In genomic region chr1:171037861-171038721, GRCm38 (mm10) we compare ENCODE assay signal across 8 mouse cellular contexts. TPM values are rescaled to one million over a fixed set of nuclear protein-coding genes. Genes with fewer than 3 reads are reported as not detected.
DNase-seq lines count a peak whose midpoint lies in the region; ATAC-seq and TF ChIP-seq lines count a peak whose summit lies in the region.

No protein-coding gene starts in this region.

- H3K4me3 ChIP-seq in forebrain, embryonic 11.5 days (ENCODE audit: low read depth, low read length) = peak overlapping the region; percentile 81
- peak overlapping the region; percentile 100 for H3K4me3 ChIP-seq in heart, embryonic 16.5 days (ENCODE audit: low read length)
- peak overlapping the region; percentile 78 to 79 for H3K4me3 ChIP-seq in liver, embryonic 14.5 days (ENCODE audit: insufficient read depth in 1 of 2, low read depth in 2 of 2, low read length in 2 of 2)
- H3K4me3 ChIP-seq in stomach, embryonic 15.5 days (replicated peaks) = peak overlapping the region; percentile 77

- H3K9ac ChIP-seq in forebrain, embryonic 11.5 days (ENCODE audit: low read length) = peak overlapping the region; percentile 73
- peak overlapping the region; percentile 90 for H3K9ac ChIP-seq in heart, embryonic 16.5 days (ENCODE audit: low read length)
- H3K9ac ChIP-seq in liver, embryonic 14.5 days (replicated peaks) = peak overlapping the region; percentile 70
- H3K9ac ChIP-seq in stomach, embryonic 15.5 days = peak overlapping the region; percentile 36; the same call in 1 of the 2 replicates

- ATAC-seq in CD4-positive, CD25-positive, alpha-beta regulatory T cell, adult 4 months = peak; percentile 68
- peak; percentile 79 for ATAC-seq in forebrain, embryonic 11.5 days (replicated peaks; ENCODE audit: low FRiP score)
- ATAC-seq in heart, embryonic 16.5 days (replicated peaks; ENCODE audit: extremely low read depth, insufficient read depth, low FRiP score) = peak; percentile 79
- ATAC-seq in liver, embryonic 14.5 days (ENCODE audit: insufficient read depth) = peak; percentile 72
- peak; percentile 81 for ATAC-seq in stomach, embryonic 15.5 days (ENCODE audit: insufficient read depth, low FRiP score, low read depth)

- peak overlapping the region; percentile 52 for H3K4me2 ChIP-seq in forebrain, embryonic 11.5 days (ENCODE audit: low read depth, low read length, severe bottlenecking)
- H3K4me2 ChIP-seq in heart, embryonic 16.5 days (ENCODE audit: low read depth, low read length) = peak overlapping the region; percentile 69
- peak overlapping the region; percentile 85 for H3K4me2 ChIP-seq in liver, embryonic 14.5 days (ENCODE audit: low read depth)
- peak overlapping the region; percentile 58 for H3K4me2 ChIP-seq in stomach, embryonic 15.5 days

- peaks cover 2% of the 10 kb centered on the region; the same call in 1 of the 2 replicates for H3K4me1 ChIP-seq in forebrain, embryonic 11.5 days (replicated peaks; ENCODE audit: control insufficient read depth, insufficient read depth, low read length)
- peaks cover 3% of the 10 kb centered on the region for H3K4me1 ChIP-seq in heart, embryonic 16.5 days (ENCODE audit: control insufficient read depth, insufficient read depth, low read length)
- H3K4me1 ChIP-seq in liver, embryonic 14.5 days (replicated peaks; ENCODE audit: control insufficient read depth in 2 of 2, insufficient read depth in 2 of 2, low read length in 1 of 2) = peaks cover 13 to 22% of the 10 kb centered on the region in 2 experiments; a peak in 3 of 4 replicates
- 0 out of 2 replicates have a peak, but pooled peaks cover 2% of the 10 kb centered on the region for H3K4me1 ChIP-seq in stomach, embryonic 15.5 days

- H3K27me3 ChIP-seq in forebrain, embryonic 11.5 days (ENCODE audit: control insufficient read depth, insufficient read depth, low read length) = peaks cover 4% of the 10 kb centered on the region
- H3K27me3 ChIP-seq in heart, embryonic 16.5 days (ENCODE audit: control insufficient read depth, insufficient read depth, low read length) = peaks cover 5% of the 10 kb centered on the region; the same call in 1 of the 2 replicates
- H3K27me3 ChIP-seq in liver, embryonic 14.5 days (ENCODE audit: control insufficient read depth, insufficient read depth, low read length) = no peaks in the 10 kb centered on the region
- H3K27me3 ChIP-seq in stomach, embryonic 15.5 days (replicated peaks) = no peaks in the 10 kb centered on the region

- under 1% methylated on average over 47 of the region's 47 CpGs for WGBS in forebrain, embryonic 11.5 days
- under 1% methylated on average over 47 of the region's 47 CpGs for WGBS in heart, embryonic 16.5 days
- under 1% methylated on average over 47 of the region's 47 CpGs for WGBS in liver, embryonic 14.5 days (ENCODE audit: insufficient replicate concordance)
- WGBS in stomach, embryonic 15.5 days = 0% methylated on average over 47 of the region's 47 CpGs

- H3K9me3 ChIP-seq in forebrain, embryonic 11.5 days (ENCODE audit: control insufficient read depth, low read length) = no peaks in the 10 kb centered on the region
- no peaks in the 10 kb centered on the region for H3K9me3 ChIP-seq in heart, embryonic 16.5 days (replicated peaks; ENCODE audit: control insufficient read depth, low read length)
- H3K9me3 ChIP-seq in liver, embryonic 14.5 days (ENCODE audit: control insufficient read depth, low read length) = no peaks in the 10 kb centered on the region
- no peaks in the 10 kb centered on the region for H3K9me3 ChIP-seq in stomach, embryonic 15.5 days

- no peak overlapping the region for H3K27ac ChIP-seq in forebrain, embryonic 11.5 days (ENCODE audit: low read depth, low read length)
- H3K27ac ChIP-seq in heart, embryonic 16.5 days (ENCODE audit: low read length) = peak overlapping the region; percentile 87
- H3K27ac ChIP-seq in liver, embryonic 14.5 days = peak overlapping the region; percentile 69
- H3K27ac ChIP-seq in stomach, embryonic 15.5 days = peak overlapping the region; percentile 84

- no peak for TF ChIP-seq CTCF in liver, embryonic 14.5 days (IDR thresholded peaks at IDR 0.05; ENCODE audit: low read depth)

- DNase-seq in c-Kit-positive CD71-negative TER-119-negative erythroid progenitor cells, embryonic 14.5 days (ENCODE audit: low read depth) = peak; percentile 69
- DNase-seq in forebrain, embryonic 11.5 days (ENCODE audit: low spot score) = peak; percentile 94
- peak; percentile 81 to 88 for DNase-seq in kidney, postnatal 25 days
- peak; percentile 57 to 70 (median 66) for DNase-seq in liver, embryonic 14.5 days (ENCODE audit: low read depth in 3 of 3, low spot score in 3 of 3)
- DNase-seq in neural tube, embryonic 10.5 days (ENCODE audit: extremely low spot score, low spot score) = peak; percentile 95

- TF ChIP-seq EP300 in liver, embryonic 14.5 days (IDR thresholded peaks at IDR 0.05; ENCODE audit: low read depth) = peak; percentile 23; the same call in 1 of the 2 replicates

- no peaks in the 10 kb centered on the region for H3K36me3 ChIP-seq in forebrain, embryonic 11.5 days (ENCODE audit: control insufficient read depth, insufficient read depth, low read length)
- no peaks in the 10 kb centered on the region for H3K36me3 ChIP-seq in heart, embryonic 16.5 days (ENCODE audit: control insufficient read depth, insufficient read depth)
- no peaks in the 10 kb centered on the region for H3K36me3 ChIP-seq in liver, embryonic 14.5 days (replicated peaks; ENCODE audit: control insufficient read depth, insufficient read depth, low read depth)
- no peaks in the 10 kb centered on the region for H3K36me3 ChIP-seq in stomach, embryonic 15.5 days

RNA-seq across cellular contexts. Expression of gene Fcgr4, which starts 19.4 kb away (rescaled TPM):
- under 1 TPM in 1 of 2 experiments, not detected in 1; 0.26 TPM for polyA plus RNA-seq in CD4-positive, CD25-positive, alpha-beta regulatory T cell, adult 4 months (2017; shearing (Covaris generic))
- 0.21 and 0.35 TPM in 2 replicates for polyA plus RNA-seq in forebrain, embryonic 11.5 days (2014; fragmentation: Nextera tagmentation; extraction: Ambion mirVana)
- 1.1 and 1.3 TPM in 2 replicates for polyA plus RNA-seq in heart, embryonic 16.5 days (2015; fragmentation: Nextera tagmentation; extraction: Ambion mirVana)
- 1.9 and 2.6 TPM in 2 replicates for polyA plus RNA-seq in liver, embryonic 14.5 days (2012; rRNA removed)
- 1.7 and 2.0 TPM in 2 replicates for polyA plus RNA-seq in liver, embryonic 14.5 days (2014; fragmentation: Nextera tagmentation; extraction: Ambion mirVana)
- 1.3 and 1.7 TPM in 2 replicates for polyA plus RNA-seq in stomach, embryonic 15.5 days (2015; fragmentation: Nextera tagmentation; extraction: Ambion mirVana)

RNA-seq across cellular contexts. Expression of gene Fcgr3, which starts 26.6 kb away (rescaled TPM):
- not detected for polyA plus RNA-seq in CD4-positive, CD25-positive, alpha-beta regulatory T cell, adult 4 months (2017; shearing (Covaris generic))
- polyA plus RNA-seq in forebrain, embryonic 11.5 days (2014; fragmentation: Nextera tagmentation; extraction: Ambion mirVana) = 4.3 TPM in 2 replicates
- 10.2 and 10.7 TPM in 2 replicates for polyA plus RNA-seq in heart, embryonic 16.5 days (2015; fragmentation: Nextera tagmentation; extraction: Ambion mirVana)
- 12.7 and 14.6 TPM in 2 replicates for polyA plus RNA-seq in liver, embryonic 14.5 days (2012; rRNA removed)
- 19.2 and 24.6 TPM in 2 replicates for polyA plus RNA-seq in liver, embryonic 14.5 days (2014; fragmentation: Nextera tagmentation; extraction: Ambion mirVana)
- polyA plus RNA-seq in stomach, embryonic 15.5 days (2015; fragmentation: Nextera tagmentation; extraction: Ambion mirVana) = 18.7 and 18.8 TPM in 2 replicates

Comparison
In these comparisons a context has a peak if more than half of its experiments do, and no peak if none do; other contexts are left out.
1. H3K9ac ChIP-seq: peak in every context shown above with its lines; median percentile 90 in heart, embryonic 16.5 days; 73 in forebrain, embryonic 11.5 days; 70 in liver, embryonic 14.5 days; 36 in stomach, embryonic 15.5 days.